Mouse (Mus musculus): Measurements from ENCODE around the gene Jmjd7.

DNA sequence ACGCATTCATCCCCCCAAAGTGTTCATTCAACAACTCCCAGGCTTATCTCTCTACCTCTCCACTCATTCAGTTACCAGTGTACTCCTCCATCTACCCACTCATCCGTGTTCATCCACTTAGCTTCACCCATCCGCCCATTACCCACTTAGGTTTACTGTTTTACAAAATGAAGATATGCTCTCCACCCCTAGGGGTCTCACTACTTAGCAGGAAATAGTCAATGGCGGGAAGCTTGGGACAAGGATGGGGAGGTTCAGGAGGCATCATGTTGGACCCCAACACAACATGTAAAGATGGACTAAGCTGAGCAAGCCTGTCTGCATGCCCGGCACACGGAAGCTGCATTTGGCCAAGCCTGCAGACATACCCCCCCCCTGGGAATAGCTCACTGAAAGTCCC, 37.4 kb downstream of the Jmjd7 start:
- TF ChIP-seq POLR2A (IDR thresholded peaks at IDR 0.05; ENCODE audit: borderline replicate concordance, control insufficient read depth, low read depth, low read length) (no peak), CTCF (IDR thresholded peaks at IDR 0.05; ENCODE audit: control insufficient read depth, insufficient read depth, low read length) (no peak)
